Mouse (Mus musculus) forebrain, embryonic 10.5 days (tissue): ENCODE results near the gene Uqcrc1. TPM values are rescaled to one million over a fixed set of nuclear protein-coding genes. Genes with fewer than 3 reads are reported as not detected.

ENCODE experiments used
- DNase-seq: peaks from one replicate; pipeline ENCODE4 v3.0.0-alpha.2; 2017; ENCODE audit warnings: low spot score; ENCODE audit errors: extremely low spot score
- H3K27ac ChIP-seq: fragments of 300-500 bp; sonication (generic); 2 replicates; pipeline ENCODE4 v1.5.1; 2016; ENCODE audit warnings: mild to moderate bottlenecking
- H3K27me3 ChIP-seq: fragments of 300-500 bp; sonication (generic); 2 replicates; pipeline ENCODE4 v1.6.1; 2016; ENCODE audit warnings: mild to moderate bottlenecking; ENCODE audit not compliant: poor library complexity, severe bottlenecking
- H3K36me3 ChIP-seq: fragments of 300-500 bp; sonication (generic); replicated peaks from 2 replicates; pipeline ENCODE4 v1.6.1; 2016; ENCODE audit warnings: mild to moderate bottlenecking, moderate library complexity
- H3K4me1 ChIP-seq: fragments of 300-500 bp; sonication (generic); 2 replicates; pipeline ENCODE4 v1.6.1; 2016
- H3K4me3 ChIP-seq: fragments of 300-500 bp; sonication (generic); 2 replicates; pipeline ENCODE4 v1.5.1; 2016; ENCODE audit warnings: mild to moderate bottlenecking, moderate library complexity
- H3K9me3 ChIP-seq: fragments of 300-500 bp; sonication (generic); 2 replicates; pipeline ENCODE4 v1.6.1; 2016; ENCODE audit warnings: mild to moderate bottlenecking, moderate library complexity
- WGBS: fragments of 180-500 bp; shearing (Covaris S2); methylation state at CpG from one replicate; pipeline ENCODE4 v1.1.7; 2016; 5-methylcytosine and 5-hydroxymethylcytosine counted together
- polyA plus RNA-seq: library from polyadenylated mRNA; unstranded; fragments of >200 nt; fragmentation: Nextera tagmentation; extraction: Ambion mirVana; gene quantifications from 2 replicates; pipeline ENCODE4 v1.2.1, GENCODE M21; 2016

Gene Uqcrc1
- polyA plus RNA-seq, 1 experiment from 2014 or later = 468 TPM

DNA sequence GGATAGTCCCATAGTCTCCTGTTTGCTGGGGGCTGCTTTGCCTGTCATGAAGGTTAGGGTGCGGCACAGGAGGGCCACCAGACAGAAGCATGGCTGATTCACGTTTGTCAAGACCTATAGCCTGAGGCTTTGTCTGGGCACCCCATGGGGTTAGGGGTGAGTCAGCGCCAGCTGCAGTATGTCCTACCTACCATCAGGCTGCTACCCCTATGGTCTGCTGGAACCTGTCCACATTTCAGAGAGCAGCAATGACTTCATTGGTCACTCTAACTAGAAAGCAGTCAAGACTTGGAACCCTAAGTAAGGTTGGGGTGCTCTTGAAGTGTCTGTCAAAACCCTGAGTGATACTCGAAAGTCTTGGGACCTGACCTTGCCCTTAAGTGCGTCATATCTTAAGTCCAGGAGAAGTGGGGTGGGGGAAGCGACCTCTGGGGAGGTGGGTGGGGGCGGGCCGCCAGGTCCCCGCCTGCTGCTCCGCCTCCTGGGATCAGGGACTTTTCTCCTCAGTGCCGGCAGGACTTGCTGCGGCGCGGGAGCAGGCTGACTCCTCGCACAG is 16.7 kb downstream of the Uqcrc1 start, which contains the start of gene Col7a1:
Col7a1 (plus strand) TSS at position 506 of the 556 bp plus-strand sequence.
- Histone ChIP-seq H3K27ac (peak within 1 kb of the TSS; percentile 32; the same call in 1 of the 2 replicates), H3K36me3 (peaks cover 33% of the 10 kb centered on the region), H3K4me3 (peak within 1 kb of the TSS; percentile 41), H3K4me1 (peaks cover 44% of the 10 kb centered on the region), H3K27me3 (peaks cover 29% of the 10 kb centered on the region), H3K9me3 (no peaks in the 10 kb centered on the region)
- WGBS = 10% methylated on average over 15 of the region's 15 CpGs
- no peak for DNase-seq

DNA sequence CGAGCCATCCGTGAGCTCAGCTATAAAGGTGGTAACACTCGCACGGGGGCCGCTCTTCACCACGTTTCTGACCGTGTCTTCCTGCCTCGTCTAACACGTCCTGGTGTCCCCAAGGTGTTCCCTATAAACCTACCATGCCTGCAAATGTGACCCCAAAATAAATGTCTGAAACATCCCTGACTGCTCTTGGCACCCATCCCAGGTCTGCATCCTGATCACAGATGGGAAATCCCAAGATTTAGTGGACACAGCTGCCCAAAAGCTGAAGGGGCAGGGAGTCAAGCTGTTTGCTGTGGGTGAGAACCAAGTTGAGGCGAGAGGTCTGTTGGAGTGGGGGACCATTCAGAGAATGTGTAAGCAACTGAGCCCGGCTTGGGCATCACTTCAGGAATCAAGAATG is 18.8 kb downstream of the Uqcrc1 start:
- 94% methylated on average over 11 of the region's 11 CpGs for WGBS
- peaks cover 29% of the 10 kb centered on the region for H3K27me3 ChIP-seq
- DNase-seq = no peak
- H3K4me1 ChIP-seq = peaks cover 27% of the 10 kb centered on the region
- no peak overlapping the region for H3K27ac ChIP-seq
- H3K4me3 ChIP-seq = no peak overlapping the region
- H3K9me3 ChIP-seq = no peaks in the 10 kb centered on the region
- H3K36me3 ChIP-seq = peaks cover 13% of the 10 kb centered on the region

- no peaks in the 10 kb centered on the region for H3K9me3 ChIP-seq
These were observed 19.4 kb downstream of the Uqcrc1 start for GRCm38 (mm10) chr9:108955846-108956245.

DNA sequence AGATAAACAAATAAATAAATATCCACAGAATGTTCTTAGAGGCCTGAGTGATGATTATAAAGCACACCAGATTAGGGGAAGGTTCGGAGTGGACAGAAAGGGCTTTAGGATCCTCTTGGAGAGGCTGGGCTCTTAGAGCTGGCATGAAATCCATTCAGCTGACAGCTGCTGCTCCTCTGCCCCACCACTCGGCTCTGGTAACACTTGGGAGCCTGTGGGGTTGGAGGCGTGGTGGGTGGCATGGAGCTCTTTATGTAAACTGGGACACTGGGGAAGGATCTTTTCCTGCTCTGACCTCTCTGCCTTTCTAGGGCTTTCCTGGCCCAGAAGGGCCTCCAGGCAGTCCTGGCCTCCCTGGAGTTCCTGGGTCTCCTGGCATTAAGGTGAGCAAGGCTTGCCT is 27.1 kb downstream of the Uqcrc1 start:
- no peaks in the 10 kb centered on the region for H3K27me3 ChIP-seq
- DNase-seq = no peak
- peaks cover 5% of the 10 kb centered on the region; the same call in 1 of the 2 replicates for H3K4me1 ChIP-seq
- H3K36me3 ChIP-seq = no peaks in the 10 kb centered on the region
- H3K4me3 ChIP-seq = no peak overlapping the region
- 76% methylated on average over 3 of the region's 3 CpGs for WGBS
- no peak overlapping the region for H3K27ac ChIP-seq
- no peaks in the 10 kb centered on the region for H3K9me3 ChIP-seq

More at GRCm38 (mm10) chr9:108955846-108956245, 19.4 kb downstream of the Uqcrc1 start:
- WGBS = 93% methylated on average over 11 of the region's 11 CpGs
- H3K4me3 ChIP-seq = no peak overlapping the region
- H3K27ac ChIP-seq = no peak overlapping the region
- DNase-seq = no peak
- H3K4me1 ChIP-seq = peaks cover 25% of the 10 kb centered on the region
- peaks cover 7% of the 10 kb centered on the region for H3K36me3 ChIP-seq
- peaks cover 29% of the 10 kb centered on the region for H3K27me3 ChIP-seq

DNA sequence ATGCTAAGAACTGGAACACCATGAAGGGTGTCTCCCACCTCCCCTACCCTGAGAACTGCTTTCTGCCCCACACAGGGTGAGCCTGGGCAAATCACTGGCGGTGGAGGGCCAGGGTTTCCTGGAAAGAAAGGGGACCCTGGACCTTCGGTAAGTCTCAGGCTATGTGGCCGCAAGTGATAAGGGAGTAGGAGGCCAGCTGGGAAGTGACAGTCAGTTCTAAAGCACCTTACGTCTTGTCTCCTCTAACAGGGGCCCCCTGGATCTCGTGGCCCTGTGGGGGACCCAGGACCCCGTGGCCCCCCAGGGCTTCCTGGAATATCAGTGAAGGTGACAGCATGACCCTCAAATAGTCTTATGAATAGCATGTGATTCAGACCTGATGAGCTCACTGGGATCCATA is 27.9 kb downstream of the Uqcrc1 start:
- Histone ChIP-seq H3K4me1 (peaks cover 5% of the 10 kb centered on the region; the same call in 1 of the 2 replicates), H3K27ac (no peak overlapping the region), H3K27me3 (no peaks in the 10 kb centered on the region), H3K4me3 (no peak overlapping the region), H3K36me3 (no peaks in the 10 kb centered on the region), H3K9me3 (no peaks in the 10 kb centered on the region)
- WGBS = 81% methylated on average over 6 of the region's 6 CpGs
- no peak for DNase-seq

DNA sequence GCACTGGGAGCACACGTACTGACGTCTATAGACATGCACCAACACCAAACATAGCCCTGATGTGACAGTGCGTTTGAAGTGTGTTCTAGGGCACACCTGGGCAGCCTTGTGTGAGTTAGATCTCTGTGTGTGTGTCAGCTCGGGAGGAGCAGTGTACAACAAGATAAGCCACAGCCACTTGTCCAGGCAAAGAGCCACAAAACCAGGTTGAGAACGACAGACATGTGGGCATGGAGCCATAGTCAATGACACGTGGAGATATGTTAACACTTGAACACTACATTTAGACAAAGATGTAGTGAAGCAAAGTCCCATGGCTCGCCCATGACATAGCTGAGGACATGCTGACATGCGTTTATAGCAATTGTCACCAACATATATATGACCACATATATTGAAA is 34.2 kb downstream of the Uqcrc1 start:
- DNase-seq = no peak
- Histone ChIP-seq H3K4me3 (no peak overlapping the region), H3K27ac (no peak overlapping the region), H3K27me3 (no peaks in the 10 kb centered on the region), H3K4me1 (peaks cover 5% of the 10 kb centered on the region; the same call in 1 of the 2 replicates), H3K36me3 (no peaks in the 10 kb centered on the region), H3K9me3 (no peaks in the 10 kb centered on the region)
- WGBS = 87% methylated on average over 8 of the region's 8 CpGs

DNA sequence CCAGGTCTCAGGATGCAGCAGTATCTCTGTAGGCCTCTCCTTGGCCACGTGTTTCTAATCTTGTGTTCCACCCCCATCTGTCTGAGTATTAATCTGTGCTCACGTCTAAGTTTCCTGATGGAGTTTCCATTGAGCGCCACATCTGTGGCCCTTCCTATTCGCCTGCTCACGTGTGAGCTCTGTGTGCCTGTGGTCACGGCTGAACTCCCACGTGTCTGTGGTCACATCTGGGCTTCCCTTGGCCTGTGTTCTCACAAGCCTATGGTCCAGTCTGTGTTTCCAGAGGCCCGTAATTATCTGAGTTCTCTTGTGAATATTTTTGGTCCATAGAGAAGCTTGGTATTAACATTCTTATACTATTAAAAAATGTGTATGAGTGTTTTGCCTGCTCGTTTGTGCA is 40.0 kb downstream of the Uqcrc1 start:
- no peak overlapping the region for H3K27ac ChIP-seq
- H3K27me3 ChIP-seq = no peaks in the 10 kb centered on the region
- DNase-seq = no peak
- WGBS = 86% methylated on average over 9 of the region's 9 CpGs
- H3K9me3 ChIP-seq = no peaks in the 10 kb centered on the region
- H3K36me3 ChIP-seq = no peaks in the 10 kb centered on the region
- H3K4me1 ChIP-seq = 0 out of 2 replicates have a peak, but pooled peaks cover 3% of the 10 kb centered on the region
- no peak overlapping the region for H3K4me3 ChIP-seq

- H3K27me3 ChIP-seq = no peaks in the 10 kb centered on the region
- no peak overlapping the region for H3K27ac ChIP-seq
- no peaks in the 10 kb centered on the region for H3K36me3 ChIP-seq
- DNase-seq = no peak
- H3K4me1 ChIP-seq = 0 out of 2 replicates have a peak, but pooled peaks cover 3% of the 10 kb centered on the region
- 86% methylated on average over 7 of the region's 7 CpGs for WGBS
- H3K9me3 ChIP-seq = no peaks in the 10 kb centered on the region
- H3K4me3 ChIP-seq = no peak overlapping the region
These were observed 41.5 kb downstream of the Uqcrc1 start for GRCm38 (mm10) chr9:108977966-108978365.

GRCm38 (mm10) chr9:108982498-108982897 is 46.1 kb downstream of the Uqcrc1 start:
- Histone ChIP-seq H3K4me3 (no peak overlapping the region), H3K4me1 (peaks cover 3% of the 10 kb centered on the region; the same call in 1 of the 2 replicates)

DNA sequence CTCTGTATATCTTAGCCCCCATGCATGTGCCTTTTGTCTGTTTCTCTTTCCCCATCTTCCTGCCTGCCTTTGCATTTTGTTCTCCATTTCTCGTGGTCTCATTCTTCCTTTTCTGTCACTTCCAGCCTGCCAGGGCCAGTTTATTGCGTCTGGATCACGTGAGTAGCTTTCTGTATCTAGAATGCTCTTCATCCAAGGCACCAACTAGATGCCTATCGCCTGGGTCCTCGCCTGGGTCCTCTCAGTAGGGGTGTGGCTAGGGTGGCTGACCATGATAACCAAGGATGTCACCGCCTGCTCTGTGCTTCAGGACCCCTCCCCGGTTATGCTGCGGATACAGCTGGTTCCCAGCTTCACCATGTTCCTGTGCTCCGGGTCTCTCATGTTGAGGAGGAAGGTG is 46.8 kb downstream of the Uqcrc1 start:
- no peak overlapping the region for H3K4me3 ChIP-seq
- WGBS = 85% methylated on average over 9 of the region's 9 CpGs
- H3K36me3 ChIP-seq = no peaks in the 10 kb centered on the region
- no peak overlapping the region for H3K27ac ChIP-seq
- peaks cover 9% of the 10 kb centered on the region for H3K4me1 ChIP-seq
- H3K9me3 ChIP-seq = no peaks in the 10 kb centered on the region
- DNase-seq = no peak
- no peaks in the 10 kb centered on the region for H3K27me3 ChIP-seq

More at GRCm38 (mm10) chr9:108982498-108982897, 46.1 kb downstream of the Uqcrc1 start:
- 86% methylated on average over 8 of the region's 8 CpGs for WGBS
- H3K27me3 ChIP-seq = no peaks in the 10 kb centered on the region
- H3K36me3 ChIP-seq = no peaks in the 10 kb centered on the region
- H3K9me3 ChIP-seq = no peaks in the 10 kb centered on the region
- DNase-seq = no peak
- H3K27ac ChIP-seq = no peak overlapping the region

- Histone ChIP-seq H3K27ac (no peak within 1 kb of the TSS), H3K27me3 (no peaks in the 10 kb centered on the region), H3K4me1 (peaks cover 26% of the 10 kb centered on the region), H3K4me3 (no peak within 1 kb of the TSS), H3K9me3 (no peaks in the 10 kb centered on the region), H3K36me3 (no peaks in the 10 kb centered on the region)
- 87% methylated on average over 4 of the region's 4 CpGs for WGBS
- DNase-seq = no peak
These were observed 49.3 kb downstream of the Uqcrc1 start, which contains the start of gene Ucn2 for GRCm38 (mm10) chr9:108985710-108986109. Ucn2 (plus strand) TSS chr9:108986010.

DNA sequence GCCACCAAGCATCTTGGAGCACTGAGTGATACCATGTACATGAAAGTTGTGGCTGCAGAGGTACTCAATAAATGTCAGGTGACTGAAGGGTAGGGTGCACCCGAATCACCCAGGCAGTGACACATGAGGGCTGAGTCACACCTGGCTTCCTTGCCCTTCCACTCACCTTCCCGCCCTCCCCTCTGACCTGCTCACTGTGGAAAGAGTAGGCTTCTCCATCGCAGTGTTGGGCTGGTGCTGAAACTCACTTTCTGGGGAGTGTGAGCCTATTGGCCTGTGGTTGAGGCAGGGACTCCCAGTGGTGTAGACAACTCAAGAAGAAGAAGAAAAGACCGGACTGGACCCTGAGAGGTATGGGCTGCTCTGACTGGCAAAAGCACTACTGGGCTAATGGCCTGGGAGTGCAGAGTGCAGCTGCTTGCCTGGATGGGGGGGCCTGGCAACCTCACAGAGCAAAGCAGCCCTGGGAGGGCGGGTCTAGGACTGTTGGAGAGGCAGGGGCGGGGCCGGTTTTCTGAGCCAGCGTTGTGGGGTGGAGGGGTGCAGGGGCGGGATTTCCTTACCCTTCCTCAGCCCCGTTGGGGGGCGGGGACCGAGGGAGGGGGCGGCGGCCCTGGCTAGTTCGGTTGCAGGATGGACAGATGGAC is 51.4 kb downstream of the Uqcrc1 start:
- WGBS = 24% methylated on average over 15 of the region's 15 CpGs
- no peaks in the 10 kb centered on the region for H3K36me3 ChIP-seq
- H3K4me1 ChIP-seq = peaks cover 42% of the 10 kb centered on the region
- H3K9me3 ChIP-seq = no peaks in the 10 kb centered on the region
- peak overlapping the region; percentile 25; the same call in 1 of the 2 replicates for H3K4me3 ChIP-seq
- DNase-seq = no peak
- H3K27ac ChIP-seq = 0 out of 2 replicates have a peak overlapping the region, but pooled peaks have one; percentile 22
- H3K27me3 ChIP-seq = no peaks in the 10 kb centered on the region

- Histone ChIP-seq H3K36me3 (no peaks in the 10 kb centered on the region), H3K4me1 (peaks cover 44% of the 10 kb centered on the region), H3K9me3 (no peaks in the 10 kb centered on the region), H3K27me3 (no peaks in the 10 kb centered on the region), H3K27ac (0 out of 2 replicates have a peak overlapping the region, but pooled peaks have one; percentile 49), H3K4me3 (no peak overlapping the region)
- no peak for DNase-seq
- WGBS = 83% methylated on average over 4 of the region's 4 CpGs
These were observed 53.5 kb downstream of the Uqcrc1 start for GRCm38 (mm10) chr9:108989802-108990461.
